Mouse (Mus musculus) megakaryocyte-erythroid progenitor cell, adult 5-6 weeks (primary cell): Measurements from ENCODE around the gene Glod5. TPM values are rescaled to one million over a fixed set of nuclear protein-coding genes. Genes with fewer than 3 reads are reported as not detected.
"Not testable (repeated sequence)": the region's sequence is repeated elsewhere in the genome, so short reads cannot be mapped to it uniquely, and the experiment has no call there.

ENCODE experiments used
- ATAC-seq: replicated peaks from 2 replicates; pipeline ENCODE4 v1.8.0; 2016; ENCODE audit warnings: mild to moderate bottlenecking, inconsistent platforms; ENCODE audit not compliant: severe bottlenecking, poor library complexity, low FRiP score, low TSS enrichment
- total RNA-seq, 2 experiments: library from RNA; stranded (forward) in 1 of 2; stranded (reverse) in 1 of 2; fragments of 200-1000, 215-1000 nt in 1 of 2; fragments of >200 nt in 1 of 2; fragmentation: Nextera tagmentation in 1 of 2; gene quantifications; 2 replicates each; pipeline ENCODE4 v1.2.3; 2014 to 2017

Glod5 gene
- total RNA-seq (2014; fragmentation: Nextera tagmentation): not detected in 2 replicates
- total RNA-seq (2017): not detected in 2 replicates

- no peak for ATAC-seq
Observed at GRCm38 (mm10) chrX:8018286-8018685, at the start of gene Glod5. Gene Glod5, minus strand, starts transcription at chrX:8018492.

- ATAC-seq: not testable (repeated sequence)
Observed at GRCm38 (mm10) chrX:8051044-8051781, 32.9 kb upstream of the Glod5 start.

GRCm38 (mm10) chrX:8033009-8033408 is 14.7 kb upstream of the Glod5 start:
- peak; percentile 59; the same call in 1 of the 2 replicates for ATAC-seq

- no peak for ATAC-seq
Observed at GRCm38 (mm10) chrX:8026811-8027210, 8.5 kb upstream of the Glod5 start.

- no peak for ATAC-seq
Observed at GRCm38 (mm10) chrX:8024795-8025194, 6.5 kb upstream of the Glod5 start.

- no peak for ATAC-seq
Observed at GRCm38 (mm10) chrX:8020111-8020778, 2.0 kb upstream of the Glod5 start.

GRCm38 (mm10) chrX:8017142-8017541 is 1.1 kb downstream of the Glod5 start:
- ATAC-seq: no peak

GRCm38 (mm10) chrX:8015675-8016074 is 2.6 kb downstream of the Glod5 start:
- ATAC-seq: peak; percentile 80; the same call in 1 of the 2 replicates

- ATAC-seq: no peak
Observed at GRCm38 (mm10) chrX:8013569-8014314, 4.5 kb downstream of the Glod5 start.

GRCm38 (mm10) chrX:8013157-8013556 is 5.1 kb downstream of the Glod5 start:
- no peak for ATAC-seq

- not testable (repeated sequence) for ATAC-seq
Observed at GRCm38 (mm10) chrX:8009356-8009755, 8.9 kb downstream of the Glod5 start.

GRCm38 (mm10) chrX:8008543-8008942 is 9.7 kb downstream of the Glod5 start:
- ATAC-seq: no peak

GRCm38 (mm10) chrX:8002971-8003370 is 15.3 kb downstream of the Glod5 start:
- ATAC-seq: no peak

- ATAC-seq: no peak
Observed at GRCm38 (mm10) chrX:8002001-8002400, 16.3 kb downstream of the Glod5 start.

- ATAC-seq: no peak
Observed at GRCm38 (mm10) chrX:8000546-8001192, 17.6 kb downstream of the Glod5 start.

- ATAC-seq: peak; percentile 98
Observed at GRCm38 (mm10) chrX:7993068-7993735, 25.1 kb downstream of the Glod5 start.

- peak; percentile 89 for ATAC-seq
Observed at GRCm38 (mm10) chrX:7992379-7993067, 25.8 kb downstream of the Glod5 start.

- ATAC-seq: no peak
Observed at GRCm38 (mm10) chrX:7981368-7981767, 36.9 kb downstream of the Glod5 start.

- ATAC-seq: no peak
Observed at GRCm38 (mm10) chrX:7977892-7978291, 40.4 kb downstream of the Glod5 start, which contains the start of gene Gata1. Gene Gata1, minus strand, starts transcription at chrX:7978071.
